Mouse (Mus musculus): ENCODE data around the gene Cubn. TPM values are rescaled to one million over a fixed set of nuclear protein-coding genes. Genes with fewer than 3 reads are reported as not detected.

The Cubn gene
- polyA plus RNA-seq, 1 experiment from 2014 or later = 0.05 TPM

DNA sequence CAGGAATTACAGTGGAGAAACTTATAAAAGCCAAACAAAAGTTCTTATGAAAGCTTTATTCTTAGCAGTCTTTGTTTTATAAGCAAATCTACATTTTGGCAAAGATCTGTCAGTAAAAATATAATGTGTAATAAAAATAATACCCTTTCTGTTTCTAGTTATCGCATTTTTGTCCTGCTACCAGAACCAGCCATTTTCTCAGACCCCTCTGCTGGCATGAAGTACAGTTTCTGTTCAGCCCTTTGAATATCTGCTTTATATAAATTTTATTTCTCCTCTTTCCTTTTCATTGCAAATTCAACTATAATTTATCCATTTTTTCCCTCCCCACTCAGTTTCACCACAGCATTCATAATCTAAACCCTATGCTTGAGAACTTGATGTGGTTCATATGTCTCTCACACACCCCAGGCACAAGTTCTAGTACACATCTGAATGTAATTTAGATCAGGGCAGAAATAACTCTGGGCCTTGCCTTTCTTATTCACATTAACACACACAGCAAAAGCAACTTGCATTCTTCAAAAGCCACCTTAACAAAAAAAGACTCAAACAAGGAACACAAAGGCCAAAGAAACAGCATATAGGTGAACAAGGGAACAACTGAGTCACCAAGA, 139.4 kb downstream of the Cubn start:
- Histone ChIP-seq H3K27ac (peak overlapping the region; percentile 51; the same call in 1 of the 2 replicates), H3K4me3 (replicated peaks) (no peak overlapping the region), H3K27me3 (no peaks in the 10 kb centered on the region), H3K4me2 (no peak overlapping the region), H3K36me3 (no peaks in the 10 kb centered on the region), H3K9ac (replicated peaks) (no peak overlapping the region), H3K9me3 (no peaks in the 10 kb centered on the region), H3K4me1 (replicated peaks) (0 out of 2 replicates have a peak, but pooled peaks cover 4% of the 10 kb centered on the region)
- 57% methylated on average over 1 of the region's 1 CpGs for WGBS
- peak; percentile 76; the same call in 1 of the 2 replicates for ATAC-seq (ENCODE audit: insufficient number of reproducible peaks, insufficient read depth, low FRiP score, low TSS enrichment, low read depth)

- no peaks in the 10 kb centered on the region for H3K36me3 ChIP-seq
- no peaks in the 10 kb centered on the region for H3K27me3 ChIP-seq
- no peak for ATAC-seq (ENCODE audit: insufficient number of reproducible peaks, insufficient read depth, low FRiP score, low TSS enrichment, low read depth)
- H3K9ac ChIP-seq (replicated peaks) = no peak overlapping the region
- H3K27ac ChIP-seq = no peak overlapping the region
- no peak overlapping the region for H3K4me3 ChIP-seq (replicated peaks)
- 86% methylated on average over 7 of the region's 7 CpGs for WGBS
- H3K9me3 ChIP-seq = no peaks in the 10 kb centered on the region
- H3K4me1 ChIP-seq (replicated peaks) = no peaks in the 10 kb centered on the region
- no peak overlapping the region for H3K4me2 ChIP-seq
These were observed 149.2 kb downstream of the Cubn start for GRCm38 (mm10) chr2:13342325-13342926.

DNA sequence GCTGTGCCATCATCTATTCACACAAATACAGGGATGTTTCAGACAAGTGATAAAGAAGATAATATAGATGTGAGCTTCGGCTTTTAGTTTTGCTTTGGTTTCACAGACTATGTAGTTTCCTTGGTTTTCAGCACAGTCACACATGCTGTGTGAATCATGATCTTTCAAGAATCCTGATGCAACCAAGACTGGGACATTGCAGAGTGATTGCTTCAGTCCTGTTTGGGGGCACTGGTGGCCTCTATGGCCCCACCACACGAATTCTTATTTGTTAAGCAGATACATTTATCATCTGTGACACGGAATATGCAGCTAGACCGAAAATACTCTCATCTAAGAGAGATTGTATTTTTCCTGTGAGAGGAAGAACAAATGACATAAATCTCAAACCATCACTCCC, 156.2 kb downstream of the Cubn start:
- ATAC-seq (ENCODE audit: insufficient number of reproducible peaks, insufficient read depth, low FRiP score, low TSS enrichment, low read depth) = no peak
- H3K27me3 ChIP-seq = no peaks in the 10 kb centered on the region
- 79% methylated on average over 4 of the region's 4 CpGs for WGBS
- no peak overlapping the region for H3K27ac ChIP-seq
- no peak overlapping the region for H3K4me3 ChIP-seq (replicated peaks)
- H3K36me3 ChIP-seq = no peaks in the 10 kb centered on the region
- no peaks in the 10 kb centered on the region for H3K9me3 ChIP-seq
- H3K4me1 ChIP-seq (replicated peaks) = no peaks in the 10 kb centered on the region
- H3K4me2 ChIP-seq = no peak overlapping the region
- H3K9ac ChIP-seq (replicated peaks) = no peak overlapping the region

DNA sequence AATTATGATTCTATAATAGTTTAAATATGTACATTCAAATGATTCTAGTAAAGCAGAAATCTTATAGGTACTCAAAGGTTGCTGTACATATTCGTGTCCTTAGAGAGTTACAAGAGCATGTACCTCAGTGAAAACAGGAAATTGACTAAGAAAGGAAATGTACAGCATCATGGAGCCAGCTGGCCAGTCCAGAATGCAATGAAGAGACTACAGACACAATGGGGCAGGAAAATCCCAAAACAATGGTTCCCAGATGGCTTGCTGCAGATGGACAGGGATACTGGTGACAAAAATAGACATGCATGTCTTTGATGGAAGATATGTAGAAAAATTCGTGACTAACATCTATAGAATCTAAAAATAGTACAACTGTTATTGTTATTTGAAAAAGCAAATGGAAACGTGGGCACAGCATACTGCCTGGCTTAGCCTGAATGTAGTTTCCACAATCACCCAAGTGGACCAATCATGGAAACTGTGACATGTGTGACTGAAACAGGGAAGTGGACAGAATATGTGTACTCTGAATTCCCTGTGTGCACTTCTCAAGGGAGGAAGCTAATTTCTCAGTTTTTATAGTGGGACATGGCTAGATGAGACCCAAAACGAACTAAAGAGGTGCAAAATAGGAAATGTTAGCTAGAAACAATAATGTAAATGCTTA, 161.7 kb downstream of the Cubn start:
- Histone ChIP-seq H3K9me3 (no peaks in the 10 kb centered on the region), H3K27me3 (no peaks in the 10 kb centered on the region), H3K36me3 (no peaks in the 10 kb centered on the region), H3K4me3 (replicated peaks) (no peak overlapping the region), H3K4me1 (replicated peaks) (no peaks in the 10 kb centered on the region), H3K9ac (replicated peaks) (no peak overlapping the region), H3K27ac (0 out of 2 replicates have a peak overlapping the region, but pooled peaks have one; percentile 5), H3K4me2 (no peak overlapping the region)
- ATAC-seq (ENCODE audit: insufficient number of reproducible peaks, insufficient read depth, low FRiP score, low TSS enrichment, low read depth) = no peak
- WGBS = 68% methylated on average over 4 of the region's 4 CpGs

- Histone ChIP-seq H3K36me3 (no peaks in the 10 kb centered on the region), H3K27me3 (no peaks in the 10 kb centered on the region), H3K9me3 (no peaks in the 10 kb centered on the region), H3K9ac (replicated peaks) (no peak overlapping the region), H3K4me3 (replicated peaks) (no peak overlapping the region), H3K4me2 (no peak overlapping the region), H3K27ac (no peak overlapping the region), H3K4me1 (replicated peaks) (no peaks in the 10 kb centered on the region)
- 72% methylated on average over 3 of the region's 3 CpGs for WGBS
- no peak for ATAC-seq (ENCODE audit: insufficient number of reproducible peaks, insufficient read depth, low FRiP score, low TSS enrichment, low read depth)
These were observed 188.2 kb downstream of the Cubn start for GRCm38 (mm10) chr2:13303376-13303775.

- H3K36me3 ChIP-seq = no peaks in the 10 kb centered on the region
- no peaks in the 10 kb centered on the region for H3K4me1 ChIP-seq (replicated peaks)
- WGBS = 45% methylated on average over 3 of the region's 3 CpGs
- no peak overlapping the region for H3K27ac ChIP-seq
- no peak; the same call in 1 of the 2 replicates for ATAC-seq (ENCODE audit: insufficient number of reproducible peaks, insufficient read depth, low FRiP score, low TSS enrichment, low read depth)
- H3K27me3 ChIP-seq = no peaks in the 10 kb centered on the region
- no peak overlapping the region for H3K4me2 ChIP-seq
- no peak overlapping the region for H3K4me3 ChIP-seq (replicated peaks)
- H3K9ac ChIP-seq (replicated peaks) = no peak overlapping the region
- H3K9me3 ChIP-seq = no peaks in the 10 kb centered on the region
These were observed 192.6 kb downstream of the Cubn start for GRCm38 (mm10) chr2:13299031-13299430.

GRCm38 (mm10) chr2:13297733-13298132, 193.9 kb downstream of the Cubn start:
- Histone ChIP-seq H3K4me3 (replicated peaks) (no peak overlapping the region), H3K27me3 (no peaks in the 10 kb centered on the region), H3K9ac (replicated peaks) (no peak overlapping the region), H3K9me3 (no peaks in the 10 kb centered on the region), H3K4me2 (no peak overlapping the region), H3K27ac (no peak overlapping the region), H3K4me1 (replicated peaks) (no peaks in the 10 kb centered on the region), H3K36me3 (no peaks in the 10 kb centered on the region)
- ATAC-seq (ENCODE audit: insufficient number of reproducible peaks, insufficient read depth, low FRiP score, low TSS enrichment, low read depth) = no peak
- WGBS = 63% methylated on average over 5 of the region's 5 CpGs

- no peaks in the 10 kb centered on the region for H3K4me1 ChIP-seq (replicated peaks)
- H3K9me3 ChIP-seq = no peaks in the 10 kb centered on the region
- no peak overlapping the region for H3K9ac ChIP-seq (replicated peaks)
- no peak overlapping the region for H3K4me2 ChIP-seq
- H3K36me3 ChIP-seq = no peaks in the 10 kb centered on the region
- H3K4me3 ChIP-seq (replicated peaks) = no peak overlapping the region
- no peaks in the 10 kb centered on the region for H3K27me3 ChIP-seq
- WGBS = 8% methylated on average over 1 of the region's 1 CpGs
- ATAC-seq (ENCODE audit: insufficient number of reproducible peaks, insufficient read depth, low FRiP score, low TSS enrichment, low read depth) = no peak
- H3K27ac ChIP-seq = no peak overlapping the region
These were observed 201.0 kb downstream of the Cubn start for GRCm38 (mm10) chr2:13290661-13291060.

GRCm38 (mm10) chr2:13290070-13290469, 201.5 kb downstream of the Cubn start:
- Histone ChIP-seq H3K27ac (no peak overlapping the region), H3K4me1 (replicated peaks) (no peaks in the 10 kb centered on the region), H3K27me3 (no peaks in the 10 kb centered on the region), H3K9ac (replicated peaks) (no peak overlapping the region), H3K4me2 (no peak overlapping the region), H3K36me3 (no peaks in the 10 kb centered on the region), H3K9me3 (no peaks in the 10 kb centered on the region), H3K4me3 (replicated peaks) (no peak overlapping the region)
- 86% methylated on average over 3 of the region's 3 CpGs for WGBS
- no peak for ATAC-seq (ENCODE audit: insufficient number of reproducible peaks, insufficient read depth, low FRiP score, low TSS enrichment, low read depth)

DNA sequence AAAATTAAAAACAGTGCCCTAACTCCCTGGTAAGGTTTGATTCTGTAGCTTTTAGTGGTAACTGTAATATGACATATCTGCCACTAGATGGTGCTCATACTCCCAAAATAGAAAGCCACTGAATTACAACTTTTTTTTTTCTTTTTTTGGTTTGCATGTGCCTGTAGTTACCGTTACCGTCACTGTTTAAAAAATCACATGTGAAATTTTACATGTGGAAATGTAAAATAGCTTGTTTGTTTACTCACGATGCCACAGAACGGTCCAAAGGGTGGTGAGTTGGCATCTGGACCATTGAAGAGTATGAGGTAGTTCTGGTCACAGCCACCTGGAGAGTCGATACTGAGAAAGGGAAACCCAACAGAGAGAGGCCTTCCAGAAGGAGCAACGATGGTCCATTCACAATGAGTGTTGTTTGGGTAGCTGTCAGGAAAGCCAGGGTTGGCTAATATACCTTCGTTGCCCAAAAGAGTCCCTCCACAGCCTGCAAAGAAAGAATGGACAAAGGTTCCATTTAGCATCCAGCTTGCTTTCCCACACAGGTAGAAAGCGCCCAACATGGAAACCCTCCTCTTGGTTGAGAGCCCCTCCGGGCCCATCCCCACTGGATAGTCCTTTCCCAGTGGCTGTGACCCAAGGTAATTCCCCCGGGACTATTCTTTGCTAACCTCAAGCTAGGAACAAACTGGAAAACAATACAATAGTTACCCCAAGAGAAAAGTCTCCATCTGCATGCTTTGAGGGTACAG, 213.3 kb downstream of the Cubn start:
- no peak overlapping the region for H3K4me3 ChIP-seq (replicated peaks)
- ATAC-seq (ENCODE audit: insufficient number of reproducible peaks, insufficient read depth, low FRiP score, low TSS enrichment, low read depth) = peak; percentile 61; the same call in 1 of the 2 replicates
- WGBS = 52% methylated on average over 10 of the region's 10 CpGs
- H3K9me3 ChIP-seq = no peaks in the 10 kb centered on the region
- H3K36me3 ChIP-seq = no peaks in the 10 kb centered on the region
- no peaks in the 10 kb centered on the region for H3K27me3 ChIP-seq
- no peaks in the 10 kb centered on the region for H3K4me1 ChIP-seq (replicated peaks)
- no peak overlapping the region for H3K27ac ChIP-seq
- H3K9ac ChIP-seq (replicated peaks) = no peak overlapping the region
- peak overlapping the region; percentile 24; the same call in 1 of the 2 replicates for H3K4me2 ChIP-seq

- Histone ChIP-seq H3K4me1 (replicated peaks) (peaks cover under 1% of the 10 kb centered on the region; the same call in 1 of the 2 replicates), H3K9me3 (no peaks in the 10 kb centered on the region), H3K9ac (replicated peaks) (no peak overlapping the region), H3K27me3 (no peaks in the 10 kb centered on the region), H3K4me2 (no peak overlapping the region), H3K36me3 (no peaks in the 10 kb centered on the region), H3K27ac (no peak overlapping the region), H3K4me3 (replicated peaks) (no peak overlapping the region)
- 63% methylated on average over 7 of the region's 7 CpGs for WGBS
- ATAC-seq (ENCODE audit: insufficient number of reproducible peaks, insufficient read depth, low FRiP score, low TSS enrichment, low read depth) = no peak
These were observed 215.7 kb downstream of the Cubn start for GRCm38 (mm10) chr2:13275874-13276273.
